Mouse (Mus musculus): Measurements from ENCODE around the gene Rhog. TPM values are rescaled to one million over a fixed set of nuclear protein-coding genes. Genes with fewer than 3 reads are reported as not detected.

Gene Rhog
- polyA plus RNA-seq, 1 experiment = 52.3 TPM

GRCm38 (mm10) chr7:102263020-102263419 lies 7.2 kb upstream of the Rhog start:
- H3K4me3 ChIP-seq (ENCODE audit: insufficient read depth, low read depth, low read length) = no peak overlapping the region
- H3K27ac ChIP-seq (ENCODE audit: insufficient read depth, low read depth, low read length) = no peak overlapping the region
- H3K36me3 ChIP-seq (ENCODE audit: control insufficient read depth, insufficient read depth, low read length) = no peaks in the 10 kb centered on the region
- WGBS = 96% methylated on average over 2 of the region's 2 CpGs
- no peak for TF ChIP-seq CTCF (conservative IDR thresholded peaks at IDR 0.05; ENCODE audit: insufficient read depth, insufficient read length, low read depth, low read length)
- no peak for TF ChIP-seq POLR2A (IDR thresholded peaks at IDR 0.05; ENCODE audit: low read depth, low read length)
- no peak for DNase-seq
- H3K4me1 ChIP-seq (ENCODE audit: control insufficient read depth, insufficient read depth, low read length) = no peaks in the 10 kb centered on the region
- H3K27me3 ChIP-seq (replicated peaks; ENCODE audit: control insufficient read depth, insufficient read depth, low read length) = no peaks in the 10 kb centered on the region

GRCm38 (mm10) chr7:102260518-102260917 lies 4.7 kb upstream of the Rhog start:
- no peaks in the 10 kb centered on the region for H3K27me3 ChIP-seq (replicated peaks; ENCODE audit: control insufficient read depth, insufficient read depth, low read length)
- no peak for DNase-seq
- H3K4me1 ChIP-seq (ENCODE audit: control insufficient read depth, insufficient read depth, low read length) = no peaks in the 10 kb centered on the region
- H3K36me3 ChIP-seq (ENCODE audit: control insufficient read depth, insufficient read depth, low read length) = no peaks in the 10 kb centered on the region
- TF ChIP-seq POLR2A (IDR thresholded peaks at IDR 0.05; ENCODE audit: low read depth, low read length) (no peak), CTCF (conservative IDR thresholded peaks at IDR 0.05; ENCODE audit: insufficient read depth, insufficient read length, low read depth, low read length) (no peak)
- H3K4me3 ChIP-seq (ENCODE audit: insufficient read depth, low read depth, low read length) = no peak overlapping the region
- 87% methylated on average over 1 of the region's 1 CpGs for WGBS
- no peak overlapping the region for H3K27ac ChIP-seq (ENCODE audit: insufficient read depth, low read depth, low read length)

DNA sequence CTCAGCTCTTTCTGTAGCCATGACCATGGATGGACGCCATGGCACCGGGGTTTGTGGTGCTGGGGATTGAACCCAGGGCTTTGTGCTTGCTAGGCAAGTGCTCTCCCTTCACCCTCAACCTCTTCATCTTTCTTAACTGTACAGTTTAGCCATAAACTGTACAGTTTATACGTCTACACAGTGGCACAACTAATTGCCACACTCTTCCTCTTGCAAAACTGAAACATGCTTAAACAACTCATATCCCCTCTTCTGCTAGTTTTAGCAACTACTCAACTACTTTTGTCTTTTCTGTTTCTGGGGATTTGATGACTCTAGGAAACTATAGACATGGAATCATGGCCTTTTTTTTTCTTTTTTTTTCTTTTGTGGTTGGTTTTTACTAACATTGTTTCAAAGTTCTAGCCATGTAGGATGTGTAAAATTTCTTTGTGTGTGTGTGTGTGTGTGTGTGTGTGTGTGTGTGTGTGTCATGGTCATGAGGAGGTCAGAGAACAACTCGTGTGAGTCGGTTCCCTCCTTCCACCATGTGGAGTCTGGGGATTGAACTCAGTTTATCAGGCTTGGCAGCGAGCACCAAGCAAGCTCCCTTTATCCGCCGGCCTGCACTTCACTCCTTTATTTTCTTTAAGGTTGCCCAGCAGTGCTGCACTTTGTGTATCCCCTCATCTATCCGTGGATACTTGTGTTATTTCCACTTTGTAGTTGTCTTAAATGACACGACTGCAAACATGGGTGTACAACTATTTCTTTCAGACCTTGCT lies 4.0 kb upstream of the Rhog start:
- H3K27ac ChIP-seq (ENCODE audit: insufficient read depth, low read depth, low read length) = no peak overlapping the region
- no peaks in the 10 kb centered on the region for H3K4me1 ChIP-seq (ENCODE audit: control insufficient read depth, insufficient read depth, low read length)
- TF ChIP-seq POLR2A (IDR thresholded peaks at IDR 0.05; ENCODE audit: low read depth, low read length) = no peak
- no peak for TF ChIP-seq CTCF (conservative IDR thresholded peaks at IDR 0.05; ENCODE audit: insufficient read depth, insufficient read length, low read depth, low read length)
- H3K27me3 ChIP-seq (replicated peaks; ENCODE audit: control insufficient read depth, insufficient read depth, low read length) = no peaks in the 10 kb centered on the region
- 80% methylated on average over 10 of the region's 10 CpGs for WGBS
- DNase-seq = no peak
- H3K4me3 ChIP-seq (ENCODE audit: insufficient read depth, low read depth, low read length) = no peak overlapping the region
- H3K36me3 ChIP-seq (ENCODE audit: control insufficient read depth, insufficient read depth, low read length) = no peaks in the 10 kb centered on the region

DNA sequence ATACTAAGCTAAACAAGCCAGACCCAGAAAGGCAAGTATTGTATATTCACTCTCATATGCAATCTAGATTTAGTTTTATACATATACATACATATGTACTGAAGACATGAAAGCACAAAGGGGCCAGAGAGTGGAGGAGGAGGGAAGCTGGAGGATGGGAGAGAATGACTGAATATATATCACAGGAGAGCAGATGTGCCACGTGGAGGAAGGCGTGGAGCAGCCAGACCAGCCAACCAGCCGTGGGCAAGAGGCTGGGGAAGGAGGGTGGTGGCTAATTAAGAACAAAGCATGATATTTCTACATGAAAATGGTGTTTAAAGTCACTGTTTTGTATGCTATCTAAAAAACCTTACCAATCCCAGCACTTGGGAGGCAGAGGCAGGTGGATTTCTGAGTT lies 2.9 kb upstream of the Rhog start:
- no peaks in the 10 kb centered on the region for H3K27me3 ChIP-seq (replicated peaks; ENCODE audit: control insufficient read depth, insufficient read depth, low read length)
- H3K4me3 ChIP-seq (ENCODE audit: insufficient read depth, low read depth, low read length) = no peak overlapping the region
- H3K36me3 ChIP-seq (ENCODE audit: control insufficient read depth, insufficient read depth, low read length) = no peaks in the 10 kb centered on the region
- TF ChIP-seq POLR2A (IDR thresholded peaks at IDR 0.05; ENCODE audit: low read depth, low read length) (no peak), CTCF (conservative IDR thresholded peaks at IDR 0.05; ENCODE audit: insufficient read depth, insufficient read length, low read depth, low read length) (no peak)
- no peak overlapping the region for H3K27ac ChIP-seq (ENCODE audit: insufficient read depth, low read depth, low read length)
- no peaks in the 10 kb centered on the region for H3K4me1 ChIP-seq (ENCODE audit: control insufficient read depth, insufficient read depth, low read length)
- WGBS = 77% methylated on average over 3 of the region's 3 CpGs
- no peak for DNase-seq

GRCm38 (mm10) chr7:102258189-102258588 lies 2.3 kb upstream of the Rhog start:
- 22% methylated on average over 4 of the region's 4 CpGs for WGBS
- DNase-seq = peak; percentile 78

GRCm38 (mm10) chr7:102256636-102257035 lies 782 bp upstream of the Rhog start:
- TF ChIP-seq CTCF (conservative IDR thresholded peaks at IDR 0.05; ENCODE audit: insufficient read depth, insufficient read length, low read depth, low read length) (no peak), POLR2A (IDR thresholded peaks at IDR 0.05; ENCODE audit: low read depth, low read length) (no peak)
- no peak overlapping the region for H3K27ac ChIP-seq (ENCODE audit: insufficient read depth, low read depth, low read length)
- H3K4me3 ChIP-seq (ENCODE audit: insufficient read depth, low read depth, low read length) = no peak overlapping the region
- H3K36me3 ChIP-seq (ENCODE audit: control insufficient read depth, insufficient read depth, low read length) = no peaks in the 10 kb centered on the region
- no peaks in the 10 kb centered on the region for H3K27me3 ChIP-seq (replicated peaks; ENCODE audit: control insufficient read depth, insufficient read depth, low read length)
- 87% methylated on average over 3 of the region's 3 CpGs for WGBS
- no peak for DNase-seq
- H3K4me1 ChIP-seq (ENCODE audit: control insufficient read depth, insufficient read depth, low read length) = no peaks in the 10 kb centered on the region

More at GRCm38 (mm10) chr7:102258189-102258588, 2.3 kb upstream of the Rhog start:
- Histone ChIP-seq H3K4me1 (ENCODE audit: control insufficient read depth, insufficient read depth, low read length) (no peaks in the 10 kb centered on the region), H3K27ac (ENCODE audit: insufficient read depth, low read depth, low read length) (no peak overlapping the region), H3K27me3 (replicated peaks; ENCODE audit: control insufficient read depth, insufficient read depth, low read length) (no peaks in the 10 kb centered on the region), H3K36me3 (ENCODE audit: control insufficient read depth, insufficient read depth, low read length) (no peaks in the 10 kb centered on the region), H3K4me3 (ENCODE audit: insufficient read depth, low read depth, low read length) (no peak overlapping the region)
- TF ChIP-seq POLR2A (IDR thresholded peaks at IDR 0.05; ENCODE audit: low read depth, low read length) = no peak
- peak; percentile 54 for TF ChIP-seq CTCF (conservative IDR thresholded peaks at IDR 0.05; ENCODE audit: insufficient read depth, insufficient read length, low read depth, low read length)

- WGBS = 100% methylated on average over 1 of the region's 1 CpGs
- H3K4me3 ChIP-seq (ENCODE audit: insufficient read depth, low read depth, low read length) = no peak overlapping the region
- DNase-seq = no peak
- peaks cover 7% of the 10 kb centered on the region; the same call in 1 of the 2 replicates for H3K4me1 ChIP-seq (ENCODE audit: control insufficient read depth, insufficient read depth, low read length)
- H3K27ac ChIP-seq (ENCODE audit: insufficient read depth, low read depth, low read length) = no peak overlapping the region
- H3K36me3 ChIP-seq (ENCODE audit: control insufficient read depth, insufficient read depth, low read length) = no peaks in the 10 kb centered on the region
- no peaks in the 10 kb centered on the region for H3K27me3 ChIP-seq (replicated peaks; ENCODE audit: control insufficient read depth, insufficient read depth, low read length)
- TF ChIP-seq CTCF (conservative IDR thresholded peaks at IDR 0.05; ENCODE audit: insufficient read depth, insufficient read length, low read depth, low read length) = no peak
- no peak for TF ChIP-seq POLR2A (IDR thresholded peaks at IDR 0.05; ENCODE audit: low read depth, low read length)
These were observed 2.2 kb downstream of the Rhog start for GRCm38 (mm10) chr7:102253631-102254030.
